Mouse (Mus musculus): ENCODE results near the gene Gm20489. TPM values are rescaled to one million over a fixed set of nuclear protein-coding genes. Genes with fewer than 3 reads are reported as not detected.
A peak's percentile ranks its signal among the peaks of the same experiment; 100 is the strongest.

The Gm20489 gene
- polyA plus RNA-seq, 1 experiment from 2014 or later: not detected

- Histone ChIP-seq H3K27ac (replicated peaks) (no peak overlapping the region), H3K4me3 (no peak overlapping the region), H3K4me1 (no peaks in the 10 kb centered on the region), H3K36me3 (replicated peaks) (peaks cover 98% of the 10 kb centered on the region), H3K9me3 (no peaks in the 10 kb centered on the region), H3K27me3 (replicated peaks; ENCODE audit: low read depth, poor library complexity, severe bottlenecking) (peaks cover 92% of the 10 kb centered on the region)
- DNase-seq (ENCODE audit: low spot score): no peak
- 90% methylated on average over 14 of the region's 14 CpGs for WGBS
Measured at GRCm38 (mm10) chrX:101285953-101286670, 17.3 kb upstream of the Gm20489 start.

DNA sequence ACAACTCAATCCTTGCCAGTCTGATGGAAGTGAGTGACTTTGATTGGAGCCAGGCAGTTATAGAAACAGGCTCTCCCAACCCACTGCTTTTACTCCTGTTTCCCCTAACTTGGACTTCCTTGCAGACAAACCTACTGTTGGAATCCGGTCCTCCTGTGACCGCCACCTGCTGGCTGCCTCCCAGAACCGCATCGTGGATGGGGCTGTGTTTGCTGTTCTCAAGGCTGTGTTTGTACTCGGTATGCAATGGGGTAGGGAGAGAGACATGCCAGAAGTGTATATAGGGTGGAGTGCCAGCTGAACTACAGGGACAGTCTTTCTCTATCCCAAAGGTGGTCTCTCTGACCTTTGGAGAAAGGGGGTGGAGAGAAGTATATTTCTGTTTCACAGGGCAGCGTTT, 16.7 kb upstream of the Gm20489 start:
- no peak overlapping the region for H3K27ac ChIP-seq (replicated peaks)
- WGBS: 29% methylated on average over 6 of the region's 6 CpGs
- H3K4me1 ChIP-seq: no peaks in the 10 kb centered on the region
- peaks cover 91% of the 10 kb centered on the region for H3K27me3 ChIP-seq (replicated peaks; ENCODE audit: low read depth, poor library complexity, severe bottlenecking)
- DNase-seq (ENCODE audit: low spot score): peak; percentile 67
- H3K4me3 ChIP-seq: no peak overlapping the region
- H3K36me3 ChIP-seq (replicated peaks): peaks cover 98% of the 10 kb centered on the region
- H3K9me3 ChIP-seq: no peaks in the 10 kb centered on the region

GRCm38 (mm10) chrX:101282813-101283212, 14.0 kb upstream of the Gm20489 start:
- H3K4me3 ChIP-seq: no peak overlapping the region
- 86% methylated on average over 6 of the region's 6 CpGs for WGBS
- no peaks in the 10 kb centered on the region for H3K4me1 ChIP-seq
- no peaks in the 10 kb centered on the region for H3K9me3 ChIP-seq
- H3K27ac ChIP-seq (replicated peaks): no peak overlapping the region
- DNase-seq (ENCODE audit: low spot score): no peak
- H3K36me3 ChIP-seq (replicated peaks): peaks cover 97% of the 10 kb centered on the region
- peaks cover 65% of the 10 kb centered on the region for H3K27me3 ChIP-seq (replicated peaks; ENCODE audit: low read depth, poor library complexity, severe bottlenecking)

DNA sequence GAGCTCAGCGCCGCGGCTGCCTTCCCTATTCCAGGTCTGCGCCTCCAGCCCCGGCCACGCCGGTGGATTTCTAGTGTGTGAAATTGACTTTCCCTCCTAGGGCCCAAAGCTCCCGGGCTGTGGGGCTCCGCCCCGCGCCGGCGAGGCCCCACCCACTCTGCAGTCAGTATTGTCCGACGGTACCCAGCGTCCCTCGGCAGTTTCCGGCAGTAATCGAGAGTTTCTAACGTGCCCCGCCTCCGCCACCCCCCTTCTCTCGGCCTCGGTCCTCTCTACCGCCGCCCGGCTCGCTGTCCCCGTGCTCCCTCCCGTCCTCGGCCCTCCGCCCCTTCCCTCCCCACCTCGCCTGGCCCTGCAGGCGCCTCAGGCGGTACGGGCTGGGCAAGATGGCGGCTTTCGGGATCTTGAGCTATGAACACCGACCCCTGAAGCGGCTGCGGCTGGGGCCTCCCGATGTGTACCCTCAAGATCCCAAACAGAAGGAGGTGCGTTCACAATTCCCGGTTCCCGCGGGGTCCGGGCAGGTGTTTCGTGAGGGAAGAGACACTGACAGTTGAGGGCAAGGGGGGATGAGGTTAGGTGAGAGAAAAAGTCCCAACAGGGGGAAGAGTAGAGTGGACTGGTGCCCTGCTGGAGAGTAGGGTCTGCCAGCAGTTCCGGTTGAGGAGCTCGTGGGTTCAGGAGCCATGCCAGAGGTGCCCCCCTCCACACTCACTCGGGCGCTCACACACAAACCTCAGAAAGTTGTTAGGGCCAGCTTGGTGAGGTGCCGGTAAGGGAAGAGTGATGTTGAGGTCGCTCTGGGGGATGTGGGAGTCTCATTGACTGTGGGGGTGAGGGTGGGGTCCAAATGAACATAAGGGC, 5.3 kb upstream of the Gm20489 start, which contains the start of gene Med12:
TSS of gene Med12 (plus strand) at position 156 of the 864 bp plus-strand sequence.
- Histone ChIP-seq H3K4me1 (peaks cover 14% of the 10 kb centered on the region; the same call in 1 of the 2 replicates), H3K27me3 (replicated peaks; ENCODE audit: low read depth, poor library complexity, severe bottlenecking) (peaks cover 55% of the 10 kb centered on the region), H3K4me3 (peak within 1 kb of the TSS; percentile 65), H3K27ac (replicated peaks) (peak within 1 kb of the TSS; percentile 89), H3K9me3 (no peaks in the 10 kb centered on the region), H3K36me3 (replicated peaks) (peaks cover 34% of the 10 kb centered on the region)
- peak; percentile 92 for DNase-seq (ENCODE audit: low spot score)
- WGBS: 20% methylated on average over 54 of the region's 54 CpGs

- H3K4me3 ChIP-seq: peak overlapping the region; percentile 65
- no peak for DNase-seq (ENCODE audit: low spot score)
- peaks cover 62% of the 10 kb centered on the region for H3K27me3 ChIP-seq (replicated peaks; ENCODE audit: low read depth, poor library complexity, severe bottlenecking)
- peaks cover 27% of the 10 kb centered on the region for H3K36me3 ChIP-seq (replicated peaks)
- peaks cover 14% of the 10 kb centered on the region; the same call in 1 of the 2 replicates for H3K4me1 ChIP-seq
- 25% methylated on average over 6 of the region's 6 CpGs for WGBS
- H3K9me3 ChIP-seq: no peaks in the 10 kb centered on the region
- peak overlapping the region; percentile 89 for H3K27ac ChIP-seq (replicated peaks)
Measured at GRCm38 (mm10) chrX:101273410-101273809, 4.6 kb upstream of the Gm20489 start.

GRCm38 (mm10) chrX:101268025-101268754, 633 bp downstream of the Gm20489 start, which contains the start of gene Il2rg:
TSS of gene Il2rg (minus strand) at chrX:101268255.
- DNase-seq (ENCODE audit: low spot score): no peak
- WGBS: 76% methylated on average over 5 of the region's 5 CpGs
- Histone ChIP-seq H3K9me3 (no peaks in the 10 kb centered on the region), H3K27me3 (replicated peaks; ENCODE audit: low read depth, poor library complexity, severe bottlenecking) (peaks cover 67% of the 10 kb centered on the region), H3K4me1 (peaks cover 20% of the 10 kb centered on the region), H3K27ac (replicated peaks) (no peak within 1 kb of the TSS), H3K36me3 (replicated peaks) (no peaks in the 10 kb centered on the region), H3K4me3 (no peak within 1 kb of the TSS)

GRCm38 (mm10) chrX:101266631-101267030, 2.2 kb downstream of the Gm20489 start:
- Histone ChIP-seq H3K4me3 (no peak overlapping the region), H3K4me1 (peaks cover 22% of the 10 kb centered on the region), H3K9me3 (no peaks in the 10 kb centered on the region), H3K27ac (replicated peaks) (no peak overlapping the region), H3K27me3 (replicated peaks; ENCODE audit: low read depth, poor library complexity, severe bottlenecking) (peaks cover 59% of the 10 kb centered on the region), H3K36me3 (replicated peaks) (no peaks in the 10 kb centered on the region)
- WGBS: 95% methylated on average over 6 of the region's 6 CpGs
- no peak for DNase-seq (ENCODE audit: low spot score)

- WGBS: 100% methylated on average over 1 of the region's 1 CpGs
- DNase-seq (ENCODE audit: low spot score): no peak
- Histone ChIP-seq H3K27me3 (replicated peaks; ENCODE audit: low read depth, poor library complexity, severe bottlenecking) (peaks cover 71% of the 10 kb centered on the region), H3K27ac (replicated peaks) (no peak within 1 kb of the TSS; the same call in 1 of the 2 replicates), H3K4me3 (no peak within 1 kb of the TSS), H3K36me3 (replicated peaks) (peaks cover 1% of the 10 kb centered on the region), H3K4me1 (peaks cover 45% of the 10 kb centered on the region), H3K9me3 (no peaks in the 10 kb centered on the region)
Measured at GRCm38 (mm10) chrX:101263892-101264291, 4.9 kb downstream of the Gm20489 start, which contains the start of gene Gm614. TSS of gene Gm614 (minus strand) at chrX:101263992.

DNA sequence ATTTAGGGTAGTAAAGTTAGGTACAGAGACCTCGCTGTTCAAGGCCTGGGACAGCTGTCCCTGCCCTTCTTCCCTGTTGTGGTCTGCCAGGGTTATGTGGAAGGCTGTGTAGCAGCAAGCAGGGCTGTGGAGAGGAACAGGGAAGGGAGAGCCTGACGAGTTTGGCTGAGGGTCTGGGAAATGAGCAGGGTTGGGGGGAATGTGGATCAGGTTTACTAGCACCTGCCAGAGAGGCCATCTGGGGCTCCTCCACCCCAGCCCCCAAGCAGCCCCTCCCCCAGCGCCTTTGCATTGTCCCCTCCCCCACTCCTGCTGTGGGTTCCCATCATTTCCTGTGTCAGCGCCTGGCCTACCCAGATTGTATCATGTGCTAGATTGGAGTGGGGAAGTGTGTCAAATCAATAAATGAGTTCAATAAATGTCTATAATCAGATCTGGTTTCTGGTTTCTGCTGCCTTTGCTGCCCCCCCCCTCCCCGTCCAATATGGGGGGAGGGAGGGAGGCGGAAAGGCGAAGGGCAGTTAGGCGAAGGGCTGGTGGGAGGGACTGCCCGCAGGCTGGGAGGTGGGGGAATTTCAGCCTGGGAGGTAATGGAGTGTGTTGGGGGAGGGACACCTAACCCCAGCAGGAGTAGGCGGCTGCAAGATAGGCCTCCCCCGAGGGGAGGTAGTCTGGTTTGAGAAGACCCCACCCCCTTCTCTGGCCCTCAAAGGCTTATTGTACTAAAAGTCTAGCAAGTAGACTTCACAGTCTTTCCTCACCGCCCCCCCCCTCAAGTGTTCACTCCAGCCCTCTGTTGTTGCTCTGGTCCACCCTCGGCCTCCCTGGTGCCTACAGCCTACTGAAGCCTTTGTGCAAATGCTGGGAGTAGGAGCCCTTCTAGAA, 8.1 kb downstream of the Gm20489 start:
- peaks cover 15% of the 10 kb centered on the region for H3K36me3 ChIP-seq (replicated peaks)
- H3K4me3 ChIP-seq: peak overlapping the region; percentile 26; the same call in 1 of the 2 replicates
- WGBS: 11% methylated on average over 13 of the region's 13 CpGs
- H3K27me3 ChIP-seq (replicated peaks; ENCODE audit: low read depth, poor library complexity, severe bottlenecking): peaks cover 66% of the 10 kb centered on the region
- H3K27ac ChIP-seq (replicated peaks): peak overlapping the region; percentile 86
- no peaks in the 10 kb centered on the region for H3K9me3 ChIP-seq
- DNase-seq (ENCODE audit: low spot score): peak; percentile 82
- H3K4me1 ChIP-seq: peaks cover 53% of the 10 kb centered on the region

DNA sequence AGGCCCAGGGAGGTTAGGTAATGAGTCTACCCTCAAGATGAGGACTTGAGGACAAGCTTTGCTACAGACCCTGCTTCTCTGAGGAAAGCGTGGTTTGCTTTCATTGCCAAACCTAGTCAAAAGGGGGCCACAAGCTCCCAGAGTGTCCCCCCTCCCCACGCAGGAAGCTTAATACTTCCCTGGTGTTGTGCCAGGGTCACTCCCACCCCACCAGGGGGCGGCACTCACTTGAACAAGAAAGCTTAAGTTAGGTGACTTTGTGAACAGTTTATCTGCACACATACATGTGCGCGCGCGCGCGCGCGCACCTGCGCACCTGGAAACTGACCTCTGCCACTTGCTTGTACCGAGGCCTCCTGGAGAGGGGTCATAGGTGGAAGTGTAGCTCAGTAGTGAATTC, 12.2 kb downstream of the Gm20489 start:
- H3K27ac ChIP-seq (replicated peaks): no peak overlapping the region
- H3K4me1 ChIP-seq: peaks cover 42% of the 10 kb centered on the region
- peaks cover 15% of the 10 kb centered on the region for H3K36me3 ChIP-seq (replicated peaks)
- no peaks in the 10 kb centered on the region for H3K9me3 ChIP-seq
- WGBS: 87% methylated on average over 13 of the region's 13 CpGs
- DNase-seq (ENCODE audit: low spot score): peak; percentile 14
- peaks cover 52% of the 10 kb centered on the region for H3K27me3 ChIP-seq (replicated peaks; ENCODE audit: low read depth, poor library complexity, severe bottlenecking)
- H3K4me3 ChIP-seq: no peak overlapping the region

DNA sequence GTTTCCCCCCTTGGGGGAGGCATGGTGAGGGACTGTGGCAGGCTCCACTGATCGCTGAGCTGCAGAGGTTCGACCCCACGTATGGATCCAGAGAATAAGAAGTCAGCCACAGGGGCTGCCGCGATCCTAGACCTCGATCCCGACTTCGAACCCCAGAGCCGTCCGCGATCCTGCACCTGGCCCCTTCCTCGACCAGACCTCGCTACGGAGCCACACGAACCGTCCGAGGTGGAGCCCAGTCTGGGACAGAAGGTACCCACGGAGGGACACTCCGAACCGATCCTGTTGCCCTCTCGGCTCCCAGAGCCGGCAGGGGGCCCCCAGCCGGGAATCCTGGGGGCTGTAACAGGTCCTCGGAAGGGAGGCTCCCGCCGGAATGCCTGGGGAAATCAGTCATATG, 14.1 kb downstream of the Gm20489 start:
- H3K27me3 ChIP-seq (replicated peaks; ENCODE audit: low read depth, poor library complexity, severe bottlenecking): peaks cover 40% of the 10 kb centered on the region
- H3K4me1 ChIP-seq: peaks cover 26% of the 10 kb centered on the region
- peak overlapping the region; percentile 85 for H3K27ac ChIP-seq (replicated peaks)
- peak; percentile 31 for DNase-seq (ENCODE audit: low spot score)
- peaks cover 15% of the 10 kb centered on the region for H3K36me3 ChIP-seq (replicated peaks)
- 6% methylated on average over 26 of the region's 26 CpGs for WGBS
- H3K9me3 ChIP-seq: no peaks in the 10 kb centered on the region
- H3K4me3 ChIP-seq: peak overlapping the region; percentile 66

Measured in embryonic facial prominence, embryonic 10.5 days (tissue).